Mouse (Mus musculus) megakaryocyte, embryonic 14.5 days (primary cell): ENCODE data around the gene Tulp1. TPM values are rescaled to one million over a fixed set of nuclear protein-coding genes. Genes with fewer than 3 reads are reported as not detected.

ENCODE experiments used
- H3K27me3 ChIP-seq: replicated peaks from 2 replicates; pipeline ENCODE3; 2012; ENCODE audit warnings: inconsistent platforms
- H3K36me3 ChIP-seq: replicated peaks from 2 replicates; pipeline ENCODE3; 2012; ENCODE audit warnings: low read length, inconsistent platforms, mixed read lengths
- H3K4me1 ChIP-seq: 2 replicates; pipeline ENCODE4 v1.6.1; 2012; ENCODE audit warnings: inconsistent platforms
- H3K4me3 ChIP-seq: replicated peaks from 2 replicates; pipeline ENCODE3; 2012; ENCODE audit warnings: moderate library complexity, mild to moderate bottlenecking, inconsistent platforms
- H3K9me3 ChIP-seq: 2 replicates; pipeline ENCODE4 v1.6.1; 2012; ENCODE audit warnings: inconsistent platforms
- FLI1 ChIP-seq: IDR thresholded peaks from 2 replicates; pipeline ENCODE4 v1.6.1; 2012; ENCODE audit warnings: low read length, inconsistent platforms, mixed read lengths
- GATA1 ChIP-seq: IDR thresholded peaks from 3 replicates; pipeline ENCODE4 v1.6.1; 2012; ENCODE audit warnings: mixed read lengths, low read length, inconsistent platforms, borderline replicate concordance
- polyA plus RNA-seq: library from polyadenylated mRNA; stranded (reverse); fragments of >175 nt; gene quantifications from 2 replicates; pipeline ENCODE4 v1.2.3, GENCODE M21; 2012; ENCODE audit warnings: low replicate concordance; ENCODE audit not compliant: insufficient read depth

Tulp1 gene
- polyA plus RNA-seq, 1 experiment = 2.7 TPM

DNA sequence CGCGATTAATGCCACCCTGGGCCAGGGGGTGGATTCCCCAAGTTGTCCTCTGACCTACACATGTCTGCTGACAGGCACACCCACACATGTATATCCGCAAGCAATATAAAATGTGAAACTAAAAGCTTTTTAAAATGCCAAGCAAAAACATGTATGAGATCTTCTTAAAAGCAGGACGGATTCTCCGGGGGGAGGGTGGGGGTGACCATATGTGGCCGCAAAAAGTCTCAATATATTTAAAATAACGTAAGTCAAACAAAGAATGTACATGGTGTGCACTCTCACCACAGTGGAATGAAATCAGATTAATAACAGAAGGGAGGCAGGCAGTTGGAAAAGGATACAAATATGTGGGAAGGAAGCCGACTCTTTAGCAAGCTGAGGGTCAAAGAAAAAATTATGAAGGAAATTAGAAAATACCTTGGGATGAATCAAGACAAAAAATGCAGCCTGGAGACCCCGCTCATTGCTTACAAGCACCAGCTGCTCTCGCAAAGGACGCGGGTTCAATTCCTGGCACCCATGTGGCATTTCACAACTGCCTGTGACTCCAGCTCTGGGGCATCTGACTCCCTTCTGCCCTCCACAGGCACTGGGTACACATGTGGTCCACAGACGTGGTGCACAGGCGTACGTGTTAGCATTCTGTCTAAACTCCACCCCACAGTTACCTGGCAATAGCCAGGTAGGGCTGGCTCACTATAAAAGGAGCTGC, 29.2 kb upstream of the Tulp1 start:
- Histone ChIP-seq H3K27me3 (peaks cover 14% of the 10 kb centered on the region), H3K9me3 (no peaks in the 10 kb centered on the region), H3K36me3 (peaks cover 22% of the 10 kb centered on the region), H3K4me3 (no peak overlapping the region), H3K4me1 (peaks cover 22% of the 10 kb centered on the region)
- TF ChIP-seq GATA1 = no peak
- TF ChIP-seq FLI1 = no peak

DNA sequence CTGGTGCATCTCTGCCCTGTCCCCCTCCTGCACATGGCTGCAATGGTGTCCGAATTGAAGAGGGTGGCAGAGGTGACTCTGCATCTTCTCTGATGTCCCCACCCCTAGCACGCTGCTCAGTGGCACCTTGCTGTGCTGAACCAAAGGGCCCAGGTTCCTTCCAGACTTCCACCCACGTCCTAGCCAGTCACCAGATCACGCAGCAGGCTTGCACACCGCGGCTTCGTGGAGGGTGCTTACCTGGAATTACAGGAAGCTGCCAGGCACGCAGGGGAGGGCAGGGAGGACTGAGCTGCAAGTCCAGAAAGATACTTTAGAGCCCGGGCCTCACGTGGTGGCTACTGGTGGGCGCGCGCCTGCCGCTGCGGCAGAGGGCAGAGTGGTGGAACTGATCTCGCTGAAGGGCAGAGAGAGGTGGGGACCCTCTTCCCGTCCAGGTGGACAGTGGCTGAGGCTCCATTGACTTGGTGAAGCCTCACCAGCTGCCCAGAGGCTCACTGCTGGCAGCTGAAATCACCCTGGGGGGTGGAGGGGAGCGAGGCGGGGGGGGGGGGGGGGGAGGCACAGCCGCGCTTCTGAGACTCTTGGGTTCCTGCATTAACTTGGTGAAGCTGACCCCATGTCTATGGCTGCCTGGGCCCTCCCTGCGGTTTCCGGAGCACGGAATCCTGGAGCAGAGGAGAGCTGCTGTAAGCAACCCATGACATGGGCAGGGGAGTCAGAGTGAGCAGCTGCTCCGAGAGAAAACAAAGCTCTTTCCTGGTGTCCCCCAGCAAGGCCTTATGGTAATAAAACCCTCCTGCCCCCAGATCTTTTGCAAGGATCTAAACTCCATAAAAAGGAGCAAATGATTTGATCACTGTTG, 26.8 kb upstream of the Tulp1 start:
- H3K27me3 ChIP-seq = peaks cover 35% of the 10 kb centered on the region
- no peaks in the 10 kb centered on the region for H3K9me3 ChIP-seq
- H3K4me3 ChIP-seq = peak overlapping the region; percentile 86
- TF ChIP-seq GATA1 (no peak), FLI1 (no peak)
- peaks cover under 1% of the 10 kb centered on the region for H3K36me3 ChIP-seq
- H3K4me1 ChIP-seq = peaks cover 22% of the 10 kb centered on the region

DNA sequence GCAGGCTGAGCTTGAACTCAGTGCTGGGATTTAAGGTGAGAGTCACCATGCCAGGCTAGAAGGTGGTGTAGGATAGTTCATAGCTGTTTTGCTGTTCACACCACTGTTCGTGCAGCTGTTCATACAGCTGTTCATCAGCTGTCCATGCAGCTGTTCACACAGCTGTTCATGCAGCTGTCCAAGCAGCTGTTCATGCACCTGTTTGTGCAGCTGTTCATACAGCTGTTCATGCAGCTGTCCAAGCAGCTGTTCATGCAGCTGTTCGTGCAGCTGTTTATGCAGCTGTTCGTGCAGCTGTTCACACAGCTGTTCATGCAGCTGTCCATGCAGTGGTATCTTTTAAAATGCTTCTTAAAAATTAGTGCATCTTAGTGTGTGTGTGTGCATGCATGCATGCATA, 23.5 kb upstream of the Tulp1 start:
- TF ChIP-seq GATA1 = no peak
- no peak for TF ChIP-seq FLI1
- Histone ChIP-seq H3K27me3 (peaks cover 48% of the 10 kb centered on the region), H3K9me3 (no peaks in the 10 kb centered on the region; the same call in 1 of the 2 replicates), H3K36me3 (no peaks in the 10 kb centered on the region), H3K4me3 (no peak overlapping the region), H3K4me1 (peaks cover 32% of the 10 kb centered on the region)

DNA sequence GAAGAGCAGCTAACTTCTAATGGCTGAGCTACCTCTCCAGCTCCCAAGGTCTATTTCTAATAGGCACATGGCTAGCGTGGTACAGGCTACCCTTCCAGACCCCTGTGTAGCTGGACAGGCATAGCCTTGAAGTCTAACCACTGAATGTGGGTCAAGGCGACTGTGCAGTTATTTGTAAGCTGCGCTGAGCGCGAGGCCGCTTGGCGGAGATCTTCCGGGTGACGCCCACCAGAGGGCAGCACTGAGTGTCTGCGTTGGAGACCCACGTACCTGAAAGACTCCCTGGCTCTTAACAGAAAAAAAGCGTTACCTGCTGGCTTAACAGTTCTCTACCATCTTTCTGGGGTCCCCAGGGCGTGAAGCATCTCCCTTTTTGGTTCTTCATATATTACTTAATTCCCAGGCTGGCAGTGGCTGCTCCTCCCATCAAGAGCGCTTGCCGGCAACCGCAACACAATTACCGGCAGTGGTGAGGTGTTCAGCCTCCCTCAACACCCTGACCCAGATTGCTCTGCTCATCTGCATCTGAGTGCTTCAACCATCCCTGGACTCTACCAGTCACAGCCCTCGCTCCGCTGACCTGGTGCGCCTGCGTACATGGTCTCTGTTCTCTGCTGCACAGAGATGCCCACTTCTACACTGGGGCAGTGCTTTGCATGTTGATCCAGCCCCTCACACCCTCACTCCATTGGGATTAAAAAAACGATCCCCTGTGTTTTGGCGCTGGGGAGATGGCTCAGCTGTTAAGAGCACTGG, 21.3 kb upstream of the Tulp1 start:
- Histone ChIP-seq H3K36me3 (no peaks in the 10 kb centered on the region), H3K27me3 (peaks cover 49% of the 10 kb centered on the region), H3K4me1 (peaks cover 12% of the 10 kb centered on the region), H3K9me3 (no peaks in the 10 kb centered on the region; the same call in 1 of the 2 replicates), H3K4me3 (peak overlapping the region; percentile 79)
- no peak for TF ChIP-seq FLI1
- no peak for TF ChIP-seq GATA1

DNA sequence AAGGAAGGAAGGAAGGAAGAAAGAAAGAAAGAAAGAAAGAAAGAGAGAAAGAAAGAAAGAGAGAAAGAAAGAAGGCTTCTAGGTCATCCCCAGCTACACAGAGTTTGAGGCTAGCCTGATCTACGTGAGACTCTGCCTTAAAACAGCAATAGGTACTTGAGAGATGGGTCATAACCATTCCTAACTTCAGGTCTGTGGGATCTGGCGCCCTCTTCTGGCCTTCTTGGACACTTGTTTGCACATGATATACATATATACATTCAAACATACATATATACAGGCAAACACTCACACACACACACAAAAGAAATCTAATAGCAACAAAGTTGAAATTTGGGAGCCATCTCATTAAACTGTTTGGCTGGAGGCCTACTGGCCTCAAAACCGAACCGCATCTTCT, 19.3 kb upstream of the Tulp1 start:
- Histone ChIP-seq H3K4me1 (peaks cover 13% of the 10 kb centered on the region), H3K9me3 (no peaks in the 10 kb centered on the region; the same call in 1 of the 2 replicates), H3K4me3 (no peak overlapping the region), H3K36me3 (no peaks in the 10 kb centered on the region), H3K27me3 (peaks cover 59% of the 10 kb centered on the region)
- TF ChIP-seq GATA1 (no peak), FLI1 (no peak)

DNA sequence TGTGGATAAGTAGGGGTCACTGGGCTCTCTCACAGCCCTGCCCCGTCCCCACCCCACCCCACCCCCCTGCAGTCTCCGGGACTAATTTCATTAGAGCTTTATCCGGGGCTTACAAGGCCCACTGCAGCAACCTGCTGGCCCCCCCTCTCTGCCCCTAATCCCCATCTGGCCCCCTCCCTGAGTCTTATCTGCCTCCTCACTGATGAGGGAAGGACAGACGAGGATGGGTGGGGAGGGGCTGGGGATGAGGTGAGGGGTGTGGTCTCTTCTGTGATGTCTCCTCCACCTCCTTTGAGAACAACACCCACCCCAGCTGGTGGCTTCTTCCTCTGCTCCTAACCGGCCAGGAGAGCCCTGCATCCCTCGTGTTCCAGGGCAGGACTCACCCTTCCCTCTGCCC, 15.2 kb upstream of the Tulp1 start:
- Histone ChIP-seq H3K27me3 (peaks cover 45% of the 10 kb centered on the region), H3K9me3 (no peaks in the 10 kb centered on the region; the same call in 1 of the 2 replicates), H3K4me3 (no peak overlapping the region), H3K36me3 (no peaks in the 10 kb centered on the region), H3K4me1 (peaks cover 18% of the 10 kb centered on the region)
- TF ChIP-seq GATA1 (no peak), FLI1 (no peak)

DNA sequence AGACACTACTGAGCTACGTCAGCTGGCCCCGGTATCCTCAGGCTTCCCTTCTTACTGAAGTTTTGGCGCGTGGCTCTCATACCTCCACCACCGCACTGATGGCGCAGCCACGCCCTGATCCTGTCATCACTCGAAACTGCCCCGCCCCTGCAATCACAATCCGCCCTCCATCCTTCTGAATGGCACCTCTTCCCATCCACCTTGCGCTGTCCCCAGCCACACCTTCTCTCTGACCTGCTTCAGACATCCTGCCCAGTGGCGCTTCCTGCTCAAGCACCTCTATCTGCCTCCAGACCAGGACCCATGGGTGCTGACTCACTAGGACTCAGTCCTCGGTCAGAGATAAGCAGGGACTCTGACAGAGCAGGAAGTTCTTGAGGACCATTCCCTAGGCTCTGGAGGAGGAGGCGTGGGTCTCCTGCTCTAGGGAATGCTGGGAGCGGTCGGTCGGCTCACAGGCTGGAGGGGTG, 10.6 kb upstream of the Tulp1 start:
- H3K27me3 ChIP-seq = peaks cover 48% of the 10 kb centered on the region

DNA sequence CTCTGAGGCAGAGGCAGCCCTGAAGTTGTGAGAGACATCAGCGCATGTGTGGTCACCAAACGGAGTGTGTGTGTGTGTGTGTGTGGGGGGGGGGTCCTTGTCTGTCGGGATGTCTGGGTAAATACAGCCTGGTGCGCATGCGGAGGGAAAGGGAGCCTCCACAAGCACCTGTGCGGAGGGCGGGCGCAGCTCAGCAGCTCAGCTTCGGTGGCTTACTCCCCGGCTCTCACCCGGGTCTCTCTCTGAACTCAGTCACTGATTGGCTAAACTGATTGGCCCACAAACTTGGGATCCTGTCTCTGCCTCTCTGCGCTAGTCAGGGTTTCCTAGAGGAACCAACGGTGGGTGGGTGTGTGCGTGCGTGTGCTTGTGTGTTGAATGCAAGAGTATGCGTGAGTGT, 9.5 kb upstream of the Tulp1 start:
- TF ChIP-seq GATA1 (no peak), FLI1 (no peak)
- H3K36me3 ChIP-seq = no peaks in the 10 kb centered on the region
- H3K4me3 ChIP-seq = no peak overlapping the region
- H3K9me3 ChIP-seq = no peaks in the 10 kb centered on the region
- peaks cover 38% of the 10 kb centered on the region for H3K27me3 ChIP-seq
- H3K4me1 ChIP-seq = peaks cover 31% of the 10 kb centered on the region

More for the DNA sequence above, 10.6 kb upstream of the Tulp1 start:
- peak overlapping the region; percentile 83 for H3K4me3 ChIP-seq
- H3K9me3 ChIP-seq = no peaks in the 10 kb centered on the region
- TF ChIP-seq FLI1 (no peak), GATA1 (no peak; the same call in 2 of the 3 replicates)
- H3K36me3 ChIP-seq = no peaks in the 10 kb centered on the region
- H3K4me1 ChIP-seq = peaks cover 34% of the 10 kb centered on the region

DNA sequence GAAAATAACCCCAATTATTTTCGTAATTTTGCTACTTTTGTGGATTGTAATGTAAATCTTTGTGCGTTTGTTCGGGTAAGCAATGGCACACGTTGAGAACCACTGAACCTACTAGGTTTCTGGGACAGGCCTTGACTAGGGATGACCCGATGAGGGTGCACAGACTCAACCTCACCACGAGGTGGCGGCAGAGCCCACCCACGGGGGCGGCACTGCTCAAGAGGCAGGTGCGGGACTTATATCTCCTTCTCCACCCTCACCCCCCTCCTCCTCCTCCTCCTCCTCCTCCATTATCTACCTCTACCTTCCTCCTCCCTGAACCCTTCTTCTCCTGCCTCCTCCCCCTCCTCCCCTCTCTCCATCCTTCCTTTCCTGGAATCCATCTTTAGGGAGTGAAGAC, 8.8 kb upstream of the Tulp1 start:
- Histone ChIP-seq H3K4me1 (peaks cover 31% of the 10 kb centered on the region), H3K27me3 (peaks cover 36% of the 10 kb centered on the region)

More for the DNA sequence above, 8.8 kb upstream of the Tulp1 start:
- TF ChIP-seq GATA1 (no peak), FLI1 (no peak)
- peak overlapping the region; percentile 62 for H3K4me3 ChIP-seq
- no peaks in the 10 kb centered on the region for H3K36me3 ChIP-seq
- no peaks in the 10 kb centered on the region for H3K9me3 ChIP-seq
